Mouse (Mus musculus) ovary, postnatal 10 days (tissue): ENCODE results near the gene Ccdc177.

Experiments
- DNase-seq: peaks from one replicate; pipeline ENCODE4 v3.0.0; 2022; ENCODE audit warnings: low spot score

The Ccdc177 gene

GRCm38 (mm10) chr12:80785005-80785404, 24.5 kb upstream of the Ccdc177 start:
- DNase-seq: no peak

- DNase-seq: no peak
Observed at GRCm38 (mm10) chr12:80783889-80784288, 23.4 kb upstream of the Ccdc177 start.

DNA sequence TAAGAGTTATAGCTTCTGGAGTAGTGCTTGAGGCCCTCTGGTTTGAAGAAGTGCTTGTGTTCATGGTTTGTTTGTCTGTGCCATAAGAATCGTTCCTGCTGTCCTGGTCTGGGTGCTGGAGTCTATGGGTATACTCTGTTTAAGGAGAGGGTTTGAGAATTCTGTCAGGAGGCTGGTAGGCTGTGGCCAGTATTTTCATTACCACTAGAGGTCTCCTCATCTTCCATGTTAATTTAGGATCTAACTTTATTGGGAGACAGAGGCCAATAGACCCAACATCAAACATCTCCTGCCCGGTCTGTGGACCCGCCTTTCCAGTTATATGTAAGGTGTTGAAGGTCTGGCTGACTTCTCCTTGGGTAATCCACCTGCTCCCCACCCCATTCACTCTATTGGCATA, 22.4 kb upstream of the Ccdc177 start:
- no peak for DNase-seq

DNA sequence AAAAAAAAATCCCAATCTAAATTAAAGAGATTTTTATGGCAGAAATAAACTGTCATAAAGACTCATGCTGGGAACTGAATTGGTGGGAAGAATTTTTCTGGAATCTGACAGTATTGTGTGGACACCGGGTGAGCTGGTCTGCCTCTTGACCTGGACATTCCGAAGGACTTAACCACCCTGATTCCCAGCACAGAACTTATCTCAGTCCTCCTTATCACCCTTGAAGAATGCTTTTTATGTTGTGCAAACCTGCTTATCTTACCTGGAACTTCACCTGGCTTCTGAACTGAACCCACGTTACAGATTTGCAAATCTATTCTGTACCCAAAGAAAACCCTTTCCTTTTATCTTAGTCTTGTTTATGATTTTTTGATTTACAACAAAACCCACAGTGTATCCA, 21.7 kb upstream of the Ccdc177 start:
- no peak for DNase-seq

DNA sequence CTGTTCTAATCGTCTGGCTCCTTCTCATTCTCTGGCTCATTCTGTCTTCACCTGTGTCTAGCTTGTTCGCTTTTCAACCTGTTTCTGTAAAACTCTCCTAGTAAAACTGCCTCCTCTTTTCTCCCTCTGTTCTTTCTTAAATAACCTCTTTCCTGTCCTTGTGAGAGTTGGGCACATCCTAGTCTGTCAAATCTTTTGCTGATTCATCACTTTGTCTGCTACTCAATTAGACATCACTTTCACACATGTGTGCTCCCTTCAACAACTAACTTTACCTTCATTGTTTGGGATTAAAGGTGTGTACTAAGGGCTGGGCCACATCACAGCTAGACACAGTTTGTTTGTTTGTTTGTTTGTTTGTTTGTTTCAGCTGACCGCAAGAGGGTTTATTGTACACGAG, 19.3 kb upstream of the Ccdc177 start:
- DNase-seq: no peak

DNA sequence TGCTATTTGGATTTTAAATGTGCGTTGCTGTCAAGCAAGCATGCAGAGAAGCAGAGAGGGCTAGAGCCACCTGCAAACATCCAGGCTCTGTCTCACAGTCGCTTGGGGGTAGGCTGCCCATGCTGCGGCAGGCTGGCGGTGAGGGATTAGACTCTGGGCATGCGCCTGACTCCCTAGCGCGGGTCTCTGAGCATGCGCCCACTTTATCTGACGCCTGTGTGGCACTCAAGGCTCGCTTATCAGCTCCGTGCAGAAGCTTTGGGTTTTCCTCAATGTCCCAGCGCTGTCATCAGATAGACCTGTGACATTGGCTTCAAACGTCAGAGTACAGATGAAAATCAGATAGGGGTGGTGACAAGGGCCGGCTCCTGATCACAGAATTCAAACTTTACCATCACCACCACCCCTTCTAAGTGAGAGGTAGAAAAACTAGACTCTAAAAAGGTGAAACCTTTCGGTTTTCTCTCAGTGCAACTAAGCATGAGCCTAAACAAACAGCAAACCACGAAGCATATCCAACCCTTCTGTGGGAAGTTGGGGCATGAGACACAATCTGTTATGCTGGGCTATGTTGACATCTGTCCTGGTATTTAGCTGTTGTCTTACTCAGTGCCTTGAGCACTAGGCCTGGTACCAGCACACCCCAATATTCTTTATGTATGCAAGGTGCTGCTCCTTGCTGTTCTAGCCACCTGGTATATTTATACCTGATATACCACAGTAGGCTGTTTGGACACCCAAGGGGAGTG, 17.9 kb upstream of the Ccdc177 start:
- DNase-seq: no peak

- no peak for DNase-seq
Observed at GRCm38 (mm10) chr12:80776046-80776634, 15.7 kb upstream of the Ccdc177 start.

DNA sequence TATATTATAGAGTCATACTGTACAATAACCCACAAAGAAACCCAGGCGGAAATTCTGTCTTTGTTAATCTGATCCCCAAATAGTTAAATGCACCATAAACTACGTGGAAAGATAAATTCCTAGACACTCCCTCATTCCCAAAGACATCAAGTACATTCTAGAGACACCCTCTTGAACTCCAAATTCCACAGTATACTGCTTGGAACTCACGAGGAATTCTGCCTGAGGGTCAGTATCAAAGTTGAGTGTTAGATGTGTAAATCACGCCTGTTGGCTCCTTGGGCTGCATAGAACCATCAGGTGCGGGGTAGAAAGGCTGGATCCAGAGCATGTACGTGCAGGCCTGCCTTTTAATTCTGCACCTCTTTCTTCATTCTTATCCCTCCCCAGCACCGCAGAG, 14.3 kb upstream of the Ccdc177 start:
- DNase-seq: no peak

DNA sequence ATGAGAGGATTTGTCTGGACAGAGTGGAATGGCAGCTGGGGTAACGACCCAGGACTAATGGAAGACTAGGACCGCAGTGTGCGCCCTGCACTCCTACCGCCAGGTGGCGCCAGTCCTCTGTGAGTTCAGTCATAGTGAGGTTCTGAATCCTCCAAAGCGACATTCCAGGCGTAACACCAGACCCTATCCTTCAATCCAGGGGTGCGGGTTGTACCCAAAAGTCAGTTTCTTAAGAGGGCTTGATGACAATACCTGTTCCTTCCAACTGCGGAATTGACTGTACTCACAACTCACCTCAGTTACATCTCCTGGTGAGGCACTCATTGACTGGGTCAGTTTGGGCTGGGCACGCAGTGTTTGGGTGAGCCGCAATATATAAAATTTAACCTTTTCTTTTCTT, 9.2 kb upstream of the Ccdc177 start:
- peak; percentile 52 for DNase-seq

GRCm38 (mm10) chr12:80764116-80764515, 3.6 kb upstream of the Ccdc177 start:
- no peak for DNase-seq

DNA sequence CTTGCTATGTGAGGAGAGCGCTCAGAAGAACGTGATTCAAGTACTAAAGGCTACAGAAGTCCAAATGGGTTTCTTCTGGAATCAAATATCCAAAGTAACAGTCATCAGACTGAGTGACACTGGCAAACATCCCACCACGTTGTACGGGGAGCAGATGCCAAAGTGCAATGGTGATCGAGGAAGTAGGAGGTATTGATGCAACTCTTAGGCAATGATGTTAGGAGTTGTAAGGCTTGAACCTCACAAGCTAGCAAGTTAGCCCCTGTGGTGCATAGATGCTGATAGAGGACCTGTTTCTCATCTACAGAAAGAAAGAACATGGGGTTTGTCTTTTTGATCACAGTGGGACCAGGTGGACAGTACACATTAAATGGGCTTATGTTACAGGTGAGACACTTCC, 2.5 kb upstream of the Ccdc177 start:
- no peak for DNase-seq

DNA sequence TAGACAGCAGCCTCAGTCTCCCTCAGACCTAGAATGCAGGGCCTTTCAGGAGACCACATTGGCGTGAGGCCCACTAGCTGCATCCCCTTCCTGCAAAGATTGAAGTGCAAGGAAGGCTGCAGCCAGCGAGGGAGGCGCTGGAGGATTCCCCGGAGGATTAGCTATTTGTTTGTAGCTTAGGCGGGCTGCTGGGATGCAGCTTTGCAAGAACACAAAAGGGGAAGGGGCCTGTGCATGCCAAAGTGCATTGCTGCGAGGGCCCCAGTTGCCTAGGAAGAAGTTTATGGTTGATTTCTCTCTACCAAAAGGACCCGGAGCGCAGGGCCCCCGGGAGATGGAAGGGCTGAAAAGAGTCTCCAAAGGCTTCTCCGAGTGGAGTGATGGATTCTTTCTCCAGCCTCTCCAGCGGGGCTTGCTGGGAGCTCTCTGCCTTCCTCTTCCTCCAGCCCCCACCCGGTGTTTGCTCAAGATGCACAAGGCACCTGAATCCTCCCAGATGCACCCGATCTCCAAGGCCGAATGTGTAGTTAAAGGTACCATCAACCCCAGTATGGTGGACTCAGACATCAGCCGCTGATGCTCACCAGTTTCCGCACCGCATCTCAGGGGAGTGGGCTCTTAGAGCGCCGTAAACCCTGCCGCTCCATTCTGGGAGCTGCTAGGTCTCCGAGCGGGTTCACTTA, 633 bp downstream of the Ccdc177 start:
- DNase-seq: no peak

DNA sequence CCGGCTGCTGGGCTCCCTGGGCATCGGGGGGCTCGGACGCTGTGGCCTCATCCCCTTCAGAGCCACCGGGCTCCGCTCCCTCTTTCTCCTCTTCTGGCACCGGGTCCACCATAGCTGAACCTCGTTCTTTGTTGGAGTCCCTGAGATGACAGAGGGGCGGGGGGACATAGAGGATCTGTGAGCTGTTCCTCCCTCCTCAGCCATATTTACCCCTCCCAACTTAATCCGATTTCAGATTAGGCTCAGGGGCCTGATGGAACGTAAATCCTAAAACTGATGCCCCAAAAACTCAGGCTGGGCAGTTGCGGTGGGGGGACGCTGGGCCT, 1.1 kb downstream of the Ccdc177 start:
- DNase-seq: no peak

DNA sequence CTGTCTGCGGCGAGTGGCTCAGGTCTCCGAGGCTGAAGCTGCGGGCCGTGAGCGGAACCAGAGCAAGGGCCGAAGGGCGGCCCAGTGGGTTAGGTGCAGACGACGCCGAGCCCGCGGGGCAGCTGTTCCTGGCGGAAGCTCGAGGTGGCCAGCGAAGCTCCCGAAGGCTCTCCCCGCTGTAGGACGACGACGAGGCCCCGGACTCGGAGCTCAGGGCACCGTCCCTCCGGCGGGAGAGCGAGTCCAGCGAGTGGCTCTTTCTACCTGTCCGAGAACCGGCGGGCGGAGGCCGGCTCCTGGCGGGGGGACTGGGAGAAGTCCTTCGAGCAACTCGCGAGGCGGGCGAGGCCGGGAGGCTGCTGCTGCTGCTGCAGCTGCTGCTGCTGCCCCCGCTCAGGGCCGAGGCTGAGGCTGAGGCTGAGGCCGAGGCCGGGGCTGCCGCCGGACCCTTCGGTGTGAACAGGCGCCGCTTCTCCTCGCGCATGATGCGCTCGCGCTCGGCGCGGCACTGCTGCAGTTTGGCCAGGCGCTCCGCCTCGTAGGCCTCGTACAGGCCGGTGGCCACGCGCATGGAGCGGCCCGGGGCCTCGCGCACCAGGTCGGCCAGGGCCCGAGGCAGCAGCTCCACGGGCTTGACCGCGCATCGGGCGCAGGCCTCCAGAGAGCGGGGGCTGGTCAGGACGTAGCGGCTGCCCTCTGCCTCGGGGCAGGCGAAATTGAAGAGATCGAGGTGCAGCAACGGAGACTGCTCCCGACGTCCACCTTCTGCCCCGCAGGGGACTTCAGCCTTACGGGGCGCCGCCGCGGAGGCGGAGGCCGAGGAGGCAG, 1.7 kb downstream of the Ccdc177 start:
- peak; percentile 21 for DNase-seq

- peak; percentile 50 for DNase-seq
Observed at GRCm38 (mm10) chr12:80757751-80758558, 2.5 kb downstream of the Ccdc177 start.

GRCm38 (mm10) chr12:80751556-80751955, 8.9 kb downstream of the Ccdc177 start:
- DNase-seq: no peak

GRCm38 (mm10) chr12:80746031-80746813, 14.3 kb downstream of the Ccdc177 start:
- no peak for DNase-seq

- no peak for DNase-seq
Observed at GRCm38 (mm10) chr12:80744614-80745013, 15.9 kb downstream of the Ccdc177 start.

DNA sequence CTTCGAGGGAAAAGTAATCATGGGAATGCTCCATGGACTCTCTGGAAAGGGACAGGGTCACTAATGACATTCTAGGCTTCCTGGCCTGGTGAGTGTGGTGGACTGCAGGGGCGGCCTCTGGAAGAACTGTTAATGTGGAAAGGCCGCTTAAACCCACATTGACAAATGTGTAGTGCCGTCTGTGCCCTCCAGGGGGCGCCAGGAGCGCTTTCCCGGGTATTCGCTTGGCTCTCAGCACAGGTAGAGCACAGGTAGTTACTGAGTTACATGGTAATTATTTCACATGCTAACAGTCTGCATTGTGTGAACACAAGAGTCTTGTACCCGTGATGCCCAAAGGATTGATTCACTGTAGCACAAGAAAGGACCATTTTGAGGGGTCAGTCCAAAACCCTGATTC, 21.0 kb downstream of the Ccdc177 start:
- DNase-seq: no peak

GRCm38 (mm10) chr12:80737283-80737600, 23.2 kb downstream of the Ccdc177 start:
- no peak for DNase-seq
